Mouse (Mus musculus) left cerebral cortex, postnatal 36 days (tissue): Measurements from ENCODE around the gene 2810408A11Rik. TPM values are rescaled to one million over a fixed set of nuclear protein-coding genes. Genes with fewer than 3 reads are reported as not detected.
"Not testable (repeated sequence)": the region's sequence is repeated elsewhere in the genome, so short reads cannot be mapped to it uniquely, and the experiment has no call there.

Source experiments
- DNase-seq, 2 experiments: peaks; one replicate each; pipeline ENCODE4 v3.0.0; 2021 to 2022; ENCODE audit warnings: low spot score in 2 of 2, mixed read lengths in 1 of 2
- intact Hi-C: fragments of 180-260 bp; cut with DNase I; formaldehyde crosslinking; loops from one replicate; pipeline ENCODE4 v1.15.1; 2025
- microRNA-seq: library from miRNA; unstranded; fragments of <30 nt; microRNA quantifications from one replicate; pipeline ENCODE4 v1.2.0, GENCODE M21; 2022
- total RNA-seq, 2 experiments: library from RNA; stranded (reverse); gene quantifications; 2 replicates each; pipeline ENCODE4 v1.2.3; 2021

Gene 2810408A11Rik
- total RNA-seq, 2 experiments from 2014 or later: 0.64 TPM; not detected in 1

GRCm38 (mm10) chr11:69865561-69865960 lies 35.2 kb downstream of the 2810408A11Rik start:
- DNase-seq: no peak
- intact Hi-C loops: no loop called here

- DNase-seq: no peak
- intact Hi-C loops: no loop called here
Measured at GRCm38 (mm10) chr11:69864138-69864860, 36.5 kb downstream of the 2810408A11Rik start.

- intact Hi-C loops, DNase-seq: not testable (repeated sequence)
Measured at GRCm38 (mm10) chr11:69863729-69864128, 37.1 kb downstream of the 2810408A11Rik start.

- intact Hi-C loops: no loop called here
- no peak for DNase-seq
Measured at GRCm38 (mm10) chr11:69858113-69858998, 42.4 kb downstream of the 2810408A11Rik start, which contains the start of gene Tnk1. TSS of gene Tnk1 (minus strand) at chr11:69858730.

- intact Hi-C loops: no loop called here
- DNase-seq: no peak
Measured at GRCm38 (mm10) chr11:69855347-69855746, 45.4 kb downstream of the 2810408A11Rik start.

- DNase-seq: no peak
- intact Hi-C loops: no loop called here
Measured at GRCm38 (mm10) chr11:69854680-69855079, 46.1 kb downstream of the 2810408A11Rik start.

GRCm38 (mm10) chr11:69853994-69854393 lies 46.8 kb downstream of the 2810408A11Rik start:
- no peak for DNase-seq
- intact Hi-C loops: no loop called here

GRCm38 (mm10) chr11:69850754-69851153 lies 50.0 kb downstream of the 2810408A11Rik start:
- intact Hi-C loops: no loop called here
- no peak for DNase-seq

- DNase-seq: no peak
- intact Hi-C loops: no loop called here
Measured at GRCm38 (mm10) chr11:69849884-69850283, 50.9 kb downstream of the 2810408A11Rik start.

- no peak for DNase-seq
- intact Hi-C loops: no loop called here
Measured at GRCm38 (mm10) chr11:69849128-69849527, 51.7 kb downstream of the 2810408A11Rik start.

- intact Hi-C loops: no loop called here
- no peak for DNase-seq
Measured at GRCm38 (mm10) chr11:69848021-69848420, 52.8 kb downstream of the 2810408A11Rik start.

Small RNAs within 50 kb of the gene (microRNA-seq; reads per million reads assigned to microRNA genes)
- not detected for gene Mir6924

Other genes with a start within 250 kb of the 2810408A11Rik start
- gene Sox15, start 245.7 kb downstream of the 2810408A11Rik start, total RNA-seq: under 1 TPM in 1 of 2 experiments, not detected in 1; 0.39 TPM
- 10 to 100 TPM; 59.8 to 62.3 TPM for gene Mpdu1, start 238.3 kb downstream of the 2810408A11Rik start, total RNA-seq
- 10 to 100 TPM; 14.9 to 15.1 TPM for gene Cd68, start 234.8 kb downstream of the 2810408A11Rik start, total RNA-seq
- gene Eif4a1, start 228.6 kb downstream of the 2810408A11Rik start, total RNA-seq: 100 to 1,000 TPM; 276 to 285 TPM
- gene Senp3, start 218.9 kb downstream of the 2810408A11Rik start, total RNA-seq: 100 to 1,000 TPM in 1 of 2 experiments, 10 to 100 TPM in 1; 84.3 to 114 TPM
- 1 to 10 TPM; 2.3 to 2.6 TPM for gene Tnfsf13, start 215.2 kb downstream of the 2810408A11Rik start, total RNA-seq
- 10 to 100 TPM in 1 of 2 experiments, 1 to 10 TPM in 1; 7.2 to 12.3 TPM for gene Tnfsf12, start 205.1 kb downstream of the 2810408A11Rik start, total RNA-seq
- gene Tnfsfm13, start 204.9 kb downstream of the 2810408A11Rik start, total RNA-seq: 1 to 10 TPM; 1.7 to 3.0 TPM
- 10 to 100 TPM; 53.5 to 59.7 TPM for gene Polr2a, start 142.3 kb downstream of the 2810408A11Rik start, total RNA-seq
- gene Slc35g3, start 139.0 kb downstream of the 2810408A11Rik start, total RNA-seq: not detected
- gene Zbtb4, start 135.1 kb downstream of the 2810408A11Rik start, total RNA-seq: 100 to 1,000 TPM; 122 to 127 TPM
- under 1 TPM; 0.66 to 0.81 TPM for gene Chrnb1, start 105.0 kb downstream of the 2810408A11Rik start, total RNA-seq
- 10 to 100 TPM; 14.1 to 18.7 TPM for gene Fgf11, start 99.1 kb downstream of the 2810408A11Rik start, total RNA-seq
- not detected for gene Tmem102, start 95.4 kb downstream of the 2810408A11Rik start, total RNA-seq
- not detected for gene Gm39566, start 85.7 kb downstream of the 2810408A11Rik start, total RNA-seq
- gene Spem2, start 82.5 kb downstream of the 2810408A11Rik start, total RNA-seq: not detected
- gene Spem1, start 78.8 kb downstream of the 2810408A11Rik start, total RNA-seq: under 1 TPM; 0.52 TPM
- gene Nlgn2, start 63.2 kb downstream of the 2810408A11Rik start, total RNA-seq: 100 to 1,000 TPM; 239 to 241 TPM
- gene Tmem256, start 62.5 kb downstream of the 2810408A11Rik start, total RNA-seq: 100 to 1,000 TPM; 111 to 130 TPM
- gene Plscr3, start 54.6 kb downstream of the 2810408A11Rik start, total RNA-seq: 10 to 100 TPM; 18.4 to 18.7 TPM
- gene Tnk1, start 42.3 kb downstream of the 2810408A11Rik start, total RNA-seq: not detected
- not detected for gene Tmem95, start 23.0 kb downstream of the 2810408A11Rik start, total RNA-seq
- 1 to 10 TPM in 1 of 2 experiments, under 1 TPM in 1; 0.93 to 1.3 TPM for gene Kctd11, start 19.6 kb downstream of the 2810408A11Rik start, total RNA-seq
- under 1 TPM in 1 of 2 experiments, not detected in 1; 0.27 TPM for gene Acap1, start 5.4 kb downstream of the 2810408A11Rik start, total RNA-seq
- gene Neurl4, start 85 bp upstream of the 2810408A11Rik start, total RNA-seq: 100 to 1,000 TPM; 114 to 121 TPM
- gene Gps2, start 12.9 kb upstream of the 2810408A11Rik start, total RNA-seq: 10 to 100 TPM; 25.9 to 32.4 TPM
- 100 to 1,000 TPM; 406 to 453 TPM for gene Eif5a, start 21.0 kb upstream of the 2810408A11Rik start, total RNA-seq
- 10 to 100 TPM in 1 of 2 experiments, 1 to 10 TPM in 1; 4.6 to 14.7 TPM for gene Ybx2, start 34.8 kb upstream of the 2810408A11Rik start, total RNA-seq
- 1 to 10 TPM; 3.6 to 4.4 TPM for gene Slc2a4, start 47.2 kb upstream of the 2810408A11Rik start, total RNA-seq
- not detected for gene Cldn7, start 63.8 kb upstream of the 2810408A11Rik start, total RNA-seq
- 100 to 1,000 TPM; 112 to 128 TPM for gene Ctdnep1, start 80.2 kb upstream of the 2810408A11Rik start, total RNA-seq
- gene Elp5, start 81.5 kb upstream of the 2810408A11Rik start, total RNA-seq: 10 to 100 TPM; 79.2 to 88.5 TPM
- gene Gabarap, start 90.2 kb upstream of the 2810408A11Rik start, total RNA-seq: 100 to 1,000 TPM; 199 to 219 TPM
- gene Phf23, start 94.8 kb upstream of the 2810408A11Rik start, total RNA-seq: 10 to 100 TPM; 41.3 to 46.1 TPM
- gene Dvl2, start 99.6 kb upstream of the 2810408A11Rik start, total RNA-seq: 10 to 100 TPM; 25.4 to 36.0 TPM
- 10 to 100 TPM; 54.3 to 58.5 TPM for gene Acadvl, start 114.4 kb upstream of the 2810408A11Rik start, total RNA-seq
- gene Dlg4, start 116.0 kb upstream of the 2810408A11Rik start, total RNA-seq: 100 to 1,000 TPM; 867 to 894 TPM
- 1 to 10 TPM in 1 of 2 experiments, under 1 TPM in 1; 0.99 to 1.1 TPM for gene Asgr1, start 153.1 kb upstream of the 2810408A11Rik start, total RNA-seq
- gene Asgr2, start 191.7 kb upstream of the 2810408A11Rik start, total RNA-seq: not detected
- 1 to 10 TPM in 1 of 2 experiments, under 1 TPM in 1; 0.72 to 1.4 TPM for gene Mgl2, start 229.3 kb upstream of the 2810408A11Rik start, total RNA-seq